Mouse (Mus musculus): ENCODE results near the gene Cdcp1. TPM values are rescaled to one million over a fixed set of nuclear protein-coding genes. Genes with fewer than 3 reads are reported as not detected.

Gene Cdcp1
- 29.7 and 31.2 TPM in 2 replicates for polyA plus RNA-seq (2012; rRNA removed)

GRCm38 (mm10) chr9:123215621-123216440 is at the start of gene Cdcp1:
Cdcp1 (minus strand) TSS chr9:123216038.

GRCm38 (mm10) chr9:123260611-123261021 is 44.8 kb upstream of the Cdcp1 start, which contains the start of gene Tmem158:
Tmem158 (minus strand) TSS chr9:123260764.

DNA sequence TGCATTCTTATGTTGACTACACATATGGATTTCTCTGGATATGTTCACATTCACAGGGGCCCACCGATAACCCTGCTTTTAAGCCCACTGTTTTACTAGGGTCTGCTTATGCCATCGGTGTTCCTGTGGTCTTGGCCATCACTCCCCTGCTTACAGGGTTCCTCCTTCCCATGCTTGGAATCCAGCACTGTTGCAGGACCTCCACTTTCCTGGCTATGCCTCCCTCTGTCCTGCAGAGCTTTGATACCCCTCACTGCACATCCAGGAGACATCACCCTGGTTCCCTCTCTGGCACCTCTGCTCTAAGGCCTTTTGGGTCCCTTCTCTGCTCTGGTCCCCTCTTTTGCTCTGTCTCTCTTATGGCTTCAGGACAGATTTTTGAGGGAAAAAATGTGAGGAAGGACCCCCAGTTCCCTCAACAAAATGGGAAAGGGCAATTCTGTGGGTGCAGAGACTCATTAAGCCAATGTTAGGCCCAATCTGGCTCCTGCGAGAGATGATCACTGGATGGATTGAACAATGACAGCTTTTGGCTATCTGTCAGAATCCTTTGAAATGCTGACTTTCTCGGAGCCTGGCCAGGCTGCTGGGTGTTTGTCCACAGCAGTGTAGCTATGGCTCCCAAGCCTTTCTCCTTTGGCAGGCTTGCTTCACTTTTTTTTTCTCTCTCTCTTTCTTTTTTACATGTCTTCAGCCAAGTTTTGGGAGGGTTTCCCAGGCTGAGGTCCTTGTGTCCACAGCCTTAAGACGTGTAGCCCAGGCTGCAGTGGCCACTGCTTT is 65.4 kb downstream of the Cdcp1 start, which contains the start of gene Clec3b:
Gene Clec3b, plus strand, starts transcription at position 706 of the 780 bp plus-strand sequence.

Other genes starting within 250 kb of the Cdcp1 start
- 12.4 and 20.1 TPM in 2 replicates for gene Tmem42, start 194.7 kb downstream of the Cdcp1 start, polyA plus RNA-seq (2012; rRNA removed)
- gene Tgm4, start 181.3 kb downstream of the Cdcp1 start, polyA plus RNA-seq (2012; rRNA removed): 0.06 TPM in 1 of 2 replicates, not detected in the other
- gene Zdhhc3, start 102.8 kb downstream of the Cdcp1 start, polyA plus RNA-seq (2012; rRNA removed): 162 and 307 TPM in 2 replicates
- 14.6 and 16.3 TPM in 2 replicates for gene Exosc7, start 102.8 kb downstream of the Cdcp1 start, polyA plus RNA-seq (2012; rRNA removed)
- 131 and 140 TPM in 2 replicates for gene Clec3b, start 65.1 kb downstream of the Cdcp1 start, polyA plus RNA-seq (2012; rRNA removed)
- 49.6 and 53.5 TPM in 2 replicates for gene Tmem158, start 44.7 kb upstream of the Cdcp1 start, polyA plus RNA-seq (2012; rRNA removed)
- 90.0 and 255 TPM in 2 replicates for gene Lars2, start 150.9 kb upstream of the Cdcp1 start, polyA plus RNA-seq (2012; rRNA removed)

Measured in colon, adult 2 months (tissue).